8 mouse cellular contexts compared by ENCODE assay signal in the genomic region with DNA sequence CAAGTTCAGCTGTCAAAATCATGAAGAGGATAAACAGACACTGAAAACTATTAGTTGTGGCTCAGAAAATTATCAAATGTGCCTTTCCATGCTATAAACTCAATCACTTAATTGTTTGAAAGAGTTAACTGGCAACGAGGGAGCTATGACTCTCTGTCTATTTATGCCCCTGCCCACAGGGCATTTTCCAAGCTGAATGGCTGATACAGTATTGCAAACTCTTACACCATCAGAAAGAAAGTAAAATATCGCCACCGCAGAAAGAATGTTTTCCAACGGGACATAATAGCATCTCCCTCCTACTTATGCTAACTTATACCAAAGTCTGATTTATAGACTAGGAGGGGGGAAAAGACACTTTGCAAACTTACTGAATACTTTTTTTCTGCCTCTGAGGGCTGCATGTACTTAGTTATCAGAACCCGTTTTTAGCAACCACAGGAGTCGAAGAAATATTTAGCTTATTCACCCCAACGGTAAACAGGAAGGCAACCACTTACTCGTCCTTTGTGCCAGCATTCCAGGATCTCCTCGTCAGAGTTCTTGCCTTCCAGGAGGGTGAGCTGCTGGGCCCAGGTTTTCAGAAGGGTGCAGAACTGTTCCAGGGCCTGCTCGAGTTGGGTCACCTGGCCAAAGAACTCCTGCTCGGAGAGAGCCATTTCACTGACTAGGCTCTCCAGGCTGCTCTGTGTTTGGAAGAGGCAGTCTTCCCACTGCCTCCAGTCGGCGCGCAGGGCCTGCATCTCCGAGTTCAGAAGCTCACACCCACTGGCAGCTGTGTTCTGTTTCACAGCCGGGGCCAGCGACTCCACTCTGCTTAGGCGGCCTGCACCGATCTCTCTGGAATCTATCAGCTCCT.
DNase-seq lines count a peak whose midpoint lies in the region; ATAC-seq and TF ChIP-seq lines count a peak whose summit lies in the region.

No protein-coding gene starts in this region.

- H3K4me3 ChIP-seq in embryonic facial prominence, embryonic 15.5 days (replicated peaks) = peak overlapping the region; percentile 37
- peak overlapping the region; percentile 49 for H3K4me3 ChIP-seq in heart, adult 2 months
- 0 out of 2 replicates have a peak overlapping the region, but pooled peaks have one; percentile 9 for H3K4me3 ChIP-seq in kidney, adult 2 months (ENCODE audit: insufficient read depth, low read depth, low read length)
- H3K4me3 ChIP-seq in midbrain, postnatal 0 days (ENCODE audit: low read depth, low read length) = no peak overlapping the region

- 11% methylated on average over 19 of the region's 19 CpGs for WGBS in embryonic facial prominence, embryonic 15.5 days
- WGBS in heart, adult 2 months = 18% methylated on average over 19 of the region's 19 CpGs
- WGBS in kidney, adult 2 months = 36% methylated on average over 19 of the region's 19 CpGs
- 51% methylated on average over 19 of the region's 19 CpGs for WGBS in midbrain, postnatal 0 days

- H3K79me2 ChIP-seq in heart, adult 2 months (replicated peaks; ENCODE audit: control insufficient read depth, insufficient read depth, low read length) = no peaks in the 10 kb centered on the region

- H3K9ac ChIP-seq in embryonic facial prominence, embryonic 15.5 days = no peak overlapping the region
- H3K9ac ChIP-seq in heart, adult 2 months (ENCODE audit: low read depth, low read length) = peak overlapping the region; percentile 24
- H3K9ac ChIP-seq in midbrain, postnatal 0 days (replicated peaks; ENCODE audit: low read length, poor library complexity, severe bottlenecking) = no peak overlapping the region

- peak overlapping the region; percentile 92 for H3K27ac ChIP-seq in embryonic facial prominence, embryonic 15.5 days (replicated peaks)
- H3K27ac ChIP-seq in heart, adult 2 months = peak overlapping the region; percentile 89
- H3K27ac ChIP-seq in kidney, adult 2 months (ENCODE audit: insufficient read depth, low read depth, low read length) = peak overlapping the region; percentile 48
- H3K27ac ChIP-seq in midbrain, postnatal 0 days (ENCODE audit: low read depth, low read length) = no peak overlapping the region

- TF ChIP-seq CTCF in heart, adult 2 months (IDR thresholded peaks at IDR 0.05) = peak; percentile 60
- no peak for TF ChIP-seq CTCF in kidney, adult 2 months (conservative IDR thresholded peaks at IDR 0.05; ENCODE audit: insufficient read depth, insufficient read length, low read depth, low read length)
- TF ChIP-seq CTCF in midbrain, postnatal 0 days (IDR thresholded peaks at IDR 0.05) = 0 out of 2 replicates have a peak, but pooled peaks have one; percentile 14

- TF ChIP-seq EP300 in heart, adult 2 months (IDR thresholded peaks at IDR 0.05; ENCODE audit: insufficient read depth, low read depth, low read length) = no peak

- peak; percentile 53 for DNase-seq in ZHBTc4 (ENCODE audit: low read depth, low spot score)
- DNase-seq in heart, adult 2 months = peak; percentile 76 to 84
- DNase-seq in kidney, adult 2 months = peak; percentile 59
- DNase-seq in left cerebral cortex, postnatal 4 days = peak; percentile 31
- peak; percentile 24 for DNase-seq in midbrain, postnatal 0 days (ENCODE audit: low spot score)
- peak; percentile 66 for DNase-seq in testis, postnatal 10 days (ENCODE audit: low spot score)
- no peak for DNase-seq in spleen, adult 18-20 months

- intact Hi-C loops in heart, adult 2 months (cut with DNase I) = no loop called here
- intact Hi-C loops in left cerebral cortex, postnatal 4 days (cut with DNase I) = no loop called here

- peak; percentile 87 for ATAC-seq in embryonic facial prominence, embryonic 15.5 days (ENCODE audit: insufficient number of reproducible peaks, low FRiP score, low TSS enrichment, low read depth)
- peak; percentile 42; the same call in 1 of the 2 replicates for ATAC-seq in midbrain, postnatal 0 days (ENCODE audit: low FRiP score)

- peak; percentile 44; the same call in 1 of the 2 replicates for TF ChIP-seq POLR2A in heart, adult 2 months (IDR thresholded peaks at IDR 0.05; ENCODE audit: insufficient read depth, low read depth, low read length)
- TF ChIP-seq POLR2A in kidney, adult 2 months (IDR thresholded peaks at IDR 0.05; ENCODE audit: low read depth, low read length) = no peak

- peak overlapping the region; percentile 41 for H3K4me2 ChIP-seq in embryonic facial prominence, embryonic 15.5 days (replicated peaks)
- no peak overlapping the region for H3K4me2 ChIP-seq in midbrain, postnatal 0 days (ENCODE audit: low read depth, low read length, poor library complexity, severe bottlenecking)

- H3K27me3 ChIP-seq in embryonic facial prominence, embryonic 15.5 days = no peaks in the 10 kb centered on the region
- no peaks in the 10 kb centered on the region for H3K27me3 ChIP-seq in heart, adult 2 months (ENCODE audit: control insufficient read depth, insufficient read depth, low read length)
- no peaks in the 10 kb centered on the region for H3K27me3 ChIP-seq in kidney, adult 2 months (replicated peaks; ENCODE audit: control insufficient read depth, insufficient read depth, low read length)
- no peaks in the 10 kb centered on the region for H3K27me3 ChIP-seq in midbrain, postnatal 0 days (ENCODE audit: insufficient read depth, low read length)

- 0 out of 2 replicates have a peak, but pooled peaks cover 3% of the 10 kb centered on the region for H3K9me3 ChIP-seq in embryonic facial prominence, embryonic 15.5 days (replicated peaks)
- H3K9me3 ChIP-seq in midbrain, postnatal 0 days (ENCODE audit: low read length) = no peaks in the 10 kb centered on the region

- 0 out of 2 replicates have a peak, but pooled peaks cover 9% of the 10 kb centered on the region for H3K4me1 ChIP-seq in embryonic facial prominence, embryonic 15.5 days
- H3K4me1 ChIP-seq in heart, adult 2 months (ENCODE audit: control insufficient read depth, insufficient read depth, low read length) = no peaks in the 10 kb centered on the region; the same call in 1 of the 2 replicates
- no peaks in the 10 kb centered on the region for H3K4me1 ChIP-seq in kidney, adult 2 months (ENCODE audit: control insufficient read depth, insufficient read depth, low read length)
- H3K4me1 ChIP-seq in midbrain, postnatal 0 days (ENCODE audit: insufficient read depth, low read length) = no peaks in the 10 kb centered on the region

- no peaks in the 10 kb centered on the region for H3K36me3 ChIP-seq in embryonic facial prominence, embryonic 15.5 days
- H3K36me3 ChIP-seq in heart, adult 2 months (ENCODE audit: control insufficient read depth, insufficient read depth, low read length) = peaks cover 2% of the 10 kb centered on the region
- no peaks in the 10 kb centered on the region for H3K36me3 ChIP-seq in kidney, adult 2 months (ENCODE audit: control insufficient read depth, insufficient read depth, low read length)
- peaks cover 12% of the 10 kb centered on the region for H3K36me3 ChIP-seq in midbrain, postnatal 0 days (ENCODE audit: insufficient read depth, low read length)

Comparison
In these comparisons a context has a peak if more than half of its experiments do, and no peak if none do; other contexts are left out.
1. DNase-seq: peak in ZHBTc4 (single experiment), heart, adult 2 months (2 of 2), kidney, adult 2 months (single experiment), left cerebral cortex, postnatal 4 days (single experiment), midbrain, postnatal 0 days (single experiment) and testis, postnatal 10 days (single experiment); none in spleen, adult 18-20 months (0 of 2).